Mouse (Mus musculus): ENCODE measurements around the gene Armh1. TPM values are rescaled to one million over a fixed set of nuclear protein-coding genes. Genes with fewer than 3 reads are reported as not detected.

Armh1 gene
- polyA plus RNA-seq, 1 experiment = not detected

DNA sequence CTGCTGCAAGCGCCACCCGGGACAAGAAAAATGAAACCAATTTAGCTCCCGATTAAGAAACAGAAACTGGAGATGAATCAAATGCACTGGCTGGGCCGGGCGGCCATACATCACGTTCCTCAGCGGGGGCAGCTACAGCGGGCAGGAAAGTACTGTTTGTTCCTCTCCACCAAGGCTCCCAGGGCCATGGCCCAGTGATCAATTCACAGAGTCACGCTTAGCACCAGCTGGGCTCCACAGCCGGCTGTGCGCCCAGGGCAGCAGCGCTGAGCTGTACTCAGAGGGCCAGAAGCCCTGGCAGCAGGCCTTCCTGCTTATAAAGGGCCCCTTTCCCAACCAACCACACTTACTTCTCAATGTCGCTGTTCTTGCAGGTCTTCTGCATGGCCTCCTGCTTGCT is 25.1 kb upstream of the Armh1 start:
- 95% methylated on average over 13 of the region's 13 CpGs for WGBS
- TF ChIP-seq CTCF (IDR thresholded peaks at IDR 0.05; ENCODE audit: control insufficient read depth, insufficient read depth, low read length) = no peak
- no peak for TF ChIP-seq POLR2A (IDR thresholded peaks at IDR 0.05; ENCODE audit: borderline replicate concordance, control insufficient read depth, low read depth, low read length)
- Histone ChIP-seq H3K4me3 (replicated peaks; ENCODE audit: control insufficient read depth, low read depth, low read length) (no peak overlapping the region), H3K4me1 (ENCODE audit: control insufficient read depth, insufficient read depth, low read length) (no peaks in the 10 kb centered on the region), H3K27ac (ENCODE audit: control insufficient read depth, insufficient read depth, low read depth, low read length, poor library complexity) (no peak overlapping the region)

DNA sequence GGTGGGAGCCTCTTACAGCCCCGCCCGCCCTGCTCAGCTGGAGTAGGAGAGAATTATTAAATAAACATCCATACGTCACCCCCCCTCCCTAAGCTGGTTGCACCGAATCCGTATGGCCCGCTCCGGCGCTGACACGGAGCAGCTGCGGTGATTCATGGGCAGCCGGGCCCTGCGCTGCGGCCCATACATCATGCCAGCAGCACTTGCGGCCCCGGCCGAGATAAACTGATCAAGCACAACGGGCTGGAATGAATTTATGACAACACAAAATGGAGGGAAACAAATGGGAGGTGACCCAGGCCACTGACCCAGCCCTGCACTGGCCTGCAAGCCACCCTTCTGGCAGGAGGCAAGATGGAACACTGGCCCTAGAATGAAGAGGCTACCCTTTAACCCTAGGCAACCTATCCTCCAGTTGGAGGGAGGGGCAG is 24.4 kb upstream of the Armh1 start:
- WGBS = 94% methylated on average over 17 of the region's 17 CpGs
- TF ChIP-seq POLR2A (IDR thresholded peaks at IDR 0.05; ENCODE audit: borderline replicate concordance, control insufficient read depth, low read depth, low read length) (no peak), CTCF (IDR thresholded peaks at IDR 0.05; ENCODE audit: control insufficient read depth, insufficient read depth, low read length) (no peak)

DNA sequence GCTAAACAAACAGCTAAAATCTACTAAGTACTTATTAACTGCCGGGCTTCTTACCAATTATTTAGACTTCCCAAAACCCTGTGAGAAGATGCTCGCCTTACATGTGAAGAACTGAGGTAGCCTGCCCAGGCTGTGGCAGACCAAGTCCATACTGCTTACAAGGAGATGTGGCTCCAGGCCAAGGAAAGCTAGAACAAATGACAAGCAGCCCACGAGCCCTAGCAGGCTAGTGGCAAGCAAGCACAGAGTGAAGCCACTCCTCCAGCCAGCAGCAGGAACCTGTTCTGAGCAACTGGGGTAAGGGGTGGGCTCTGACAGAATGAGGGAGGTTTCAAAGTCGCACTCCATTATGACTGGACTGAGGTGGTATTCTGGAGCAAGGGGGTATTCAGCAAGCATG is 22.8 kb upstream of the Armh1 start:
- TF ChIP-seq POLR2A (IDR thresholded peaks at IDR 0.05; ENCODE audit: borderline replicate concordance, control insufficient read depth, low read depth, low read length) (no peak), CTCF (IDR thresholded peaks at IDR 0.05; ENCODE audit: control insufficient read depth, insufficient read depth, low read length) (no peak)
- Histone ChIP-seq H3K4me1 (ENCODE audit: control insufficient read depth, insufficient read depth, low read length) (no peaks in the 10 kb centered on the region), H3K4me3 (replicated peaks; ENCODE audit: control insufficient read depth, low read depth, low read length) (no peak overlapping the region), H3K27ac (ENCODE audit: control insufficient read depth, insufficient read depth, low read depth, low read length, poor library complexity) (no peak overlapping the region)
- WGBS = 91% methylated on average over 4 of the region's 4 CpGs

More for the DNA sequence above, 24.4 kb upstream of the Armh1 start:
- Histone ChIP-seq H3K4me1 (ENCODE audit: control insufficient read depth, insufficient read depth, low read length) (no peaks in the 10 kb centered on the region), H3K27ac (ENCODE audit: control insufficient read depth, insufficient read depth, low read depth, low read length, poor library complexity) (no peak overlapping the region), H3K4me3 (replicated peaks; ENCODE audit: control insufficient read depth, low read depth, low read length) (no peak overlapping the region)

DNA sequence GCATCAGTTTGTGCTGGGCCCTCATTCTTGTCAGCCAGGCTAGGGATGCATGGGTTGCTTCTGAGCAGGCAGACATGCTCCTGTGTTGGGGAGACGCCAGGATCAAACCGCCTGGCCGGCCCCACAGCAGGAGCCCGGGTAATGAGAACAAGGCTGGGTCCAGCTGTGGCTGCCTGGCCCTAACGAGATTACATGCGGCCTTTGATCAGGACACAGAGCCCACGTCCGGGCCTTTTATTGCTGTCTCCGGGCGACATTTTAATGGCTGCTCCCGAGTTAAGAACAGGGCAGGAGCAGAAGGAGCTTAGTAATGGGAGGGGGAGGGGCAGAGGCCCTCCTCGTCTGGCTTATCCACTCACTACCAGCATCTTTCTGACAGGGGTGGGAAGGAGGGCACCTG is 20.5 kb upstream of the Armh1 start:
- Histone ChIP-seq H3K4me3 (replicated peaks; ENCODE audit: control insufficient read depth, low read depth, low read length) (no peak overlapping the region), H3K27ac (ENCODE audit: control insufficient read depth, insufficient read depth, low read depth, low read length, poor library complexity) (no peak overlapping the region), H3K4me1 (ENCODE audit: control insufficient read depth, insufficient read depth, low read length) (no peaks in the 10 kb centered on the region)
- WGBS = 78% methylated on average over 12 of the region's 12 CpGs
- TF ChIP-seq POLR2A (IDR thresholded peaks at IDR 0.05; ENCODE audit: borderline replicate concordance, control insufficient read depth, low read depth, low read length) (no peak), CTCF (IDR thresholded peaks at IDR 0.05; ENCODE audit: control insufficient read depth, insufficient read depth, low read length) (no peak)

- 18% methylated on average over 6 of the region's 6 CpGs for WGBS
- Histone ChIP-seq H3K27ac (ENCODE audit: control insufficient read depth, insufficient read depth, low read depth, low read length, poor library complexity) (no peak overlapping the region), H3K4me1 (ENCODE audit: control insufficient read depth, insufficient read depth, low read length) (no peaks in the 10 kb centered on the region), H3K4me3 (replicated peaks; ENCODE audit: control insufficient read depth, low read depth, low read length) (no peak overlapping the region)
- peak; percentile 88 for TF ChIP-seq CTCF (IDR thresholded peaks at IDR 0.05; ENCODE audit: control insufficient read depth, insufficient read depth, low read length)
- TF ChIP-seq POLR2A (IDR thresholded peaks at IDR 0.05; ENCODE audit: borderline replicate concordance, control insufficient read depth, low read depth, low read length) = no peak
Observed at GRCm38 (mm10) chr4:117270278-117270677, 18.4 kb upstream of the Armh1 start.

DNA sequence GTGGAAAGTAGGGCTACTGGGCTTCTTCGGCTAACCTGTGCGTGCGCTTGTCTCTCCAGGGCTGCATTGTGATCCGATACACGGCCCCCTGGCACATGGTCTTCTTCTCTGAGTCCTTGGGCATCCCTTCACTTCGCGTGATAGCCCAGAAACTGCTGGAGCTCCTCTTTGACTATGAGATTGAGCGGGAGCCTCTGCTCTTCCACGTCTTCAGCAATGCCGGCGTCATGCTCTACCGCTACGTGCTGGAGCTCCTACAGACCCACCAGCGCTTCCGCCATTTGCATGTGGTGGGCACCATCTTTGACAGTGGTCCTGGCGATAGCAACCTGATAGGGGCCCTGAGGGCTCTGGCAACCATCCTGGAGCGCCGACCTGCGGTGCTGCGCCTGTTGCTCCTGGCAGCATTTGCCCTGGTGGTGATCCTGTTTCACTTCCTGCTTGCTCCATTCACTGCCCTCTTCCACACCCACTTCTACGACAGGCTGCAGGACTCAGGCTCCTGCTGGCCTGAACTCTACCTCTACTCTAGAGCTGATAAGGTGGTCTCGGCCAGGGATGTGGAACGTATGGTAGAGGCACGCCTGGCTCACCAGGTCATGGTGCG is 16.0 kb upstream of the Armh1 start:
- Histone ChIP-seq H3K4me1 (ENCODE audit: control insufficient read depth, insufficient read depth, low read length) (no peaks in the 10 kb centered on the region), H3K27ac (ENCODE audit: control insufficient read depth, insufficient read depth, low read depth, low read length, poor library complexity) (no peak overlapping the region; the same call in 1 of the 2 replicates), H3K4me3 (replicated peaks; ENCODE audit: control insufficient read depth, low read depth, low read length) (no peak overlapping the region)
- 88% methylated on average over 25 of the region's 25 CpGs for WGBS
- TF ChIP-seq CTCF (IDR thresholded peaks at IDR 0.05; ENCODE audit: control insufficient read depth, insufficient read depth, low read length) (no peak; the same call in 1 of the 2 replicates), POLR2A (IDR thresholded peaks at IDR 0.05; ENCODE audit: borderline replicate concordance, control insufficient read depth, low read depth, low read length) (no peak)

DNA sequence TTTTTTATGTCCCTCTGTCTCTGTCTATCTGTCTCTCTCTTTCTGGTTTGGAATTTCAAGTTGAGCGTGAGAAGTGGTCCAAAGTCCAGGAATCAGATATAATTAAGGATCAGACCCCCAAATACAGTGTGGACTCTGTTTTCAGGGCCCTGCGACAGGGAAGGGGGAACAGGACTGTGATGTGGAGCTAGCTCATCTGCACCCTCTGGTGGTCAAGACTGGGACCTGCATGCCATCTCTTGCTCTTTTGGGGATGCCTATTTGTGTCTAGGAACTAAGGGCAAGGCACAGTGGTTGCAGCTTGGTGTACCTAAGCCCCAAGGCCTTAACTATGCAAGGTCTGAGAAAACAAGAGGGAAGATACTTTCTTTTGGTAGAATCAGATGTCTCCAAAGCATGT is 15.4 kb upstream of the Armh1 start:
- Histone ChIP-seq H3K27ac (ENCODE audit: control insufficient read depth, insufficient read depth, low read depth, low read length, poor library complexity) (no peak overlapping the region), H3K4me1 (ENCODE audit: control insufficient read depth, insufficient read depth, low read length) (no peaks in the 10 kb centered on the region), H3K4me3 (replicated peaks; ENCODE audit: control insufficient read depth, low read depth, low read length) (no peak overlapping the region)
- 9% methylated on average over 2 of the region's 2 CpGs for WGBS
- TF ChIP-seq POLR2A (IDR thresholded peaks at IDR 0.05; ENCODE audit: borderline replicate concordance, control insufficient read depth, low read depth, low read length) (no peak), CTCF (IDR thresholded peaks at IDR 0.05; ENCODE audit: control insufficient read depth, insufficient read depth, low read length) (peak; percentile 97)

- H3K4me3 ChIP-seq (replicated peaks; ENCODE audit: control insufficient read depth, low read depth, low read length) = no peak overlapping the region
- TF ChIP-seq POLR2A (IDR thresholded peaks at IDR 0.05; ENCODE audit: borderline replicate concordance, control insufficient read depth, low read depth, low read length) (no peak), CTCF (IDR thresholded peaks at IDR 0.05; ENCODE audit: control insufficient read depth, insufficient read depth, low read length) (no peak)
- 68% methylated on average over 8 of the region's 8 CpGs for WGBS
Observed at GRCm38 (mm10) chr4:117262987-117263386, 11.1 kb upstream of the Armh1 start.

More at GRCm38 (mm10) chr4:117262987-117263386, 11.1 kb upstream of the Armh1 start:
- no peaks in the 10 kb centered on the region for H3K4me1 ChIP-seq (ENCODE audit: control insufficient read depth, insufficient read depth, low read length)
- H3K27ac ChIP-seq (ENCODE audit: control insufficient read depth, insufficient read depth, low read depth, low read length, poor library complexity) = no peak overlapping the region
